ENCODE assay signal across 22 mouse cellular contexts in the genomic region with DNA sequence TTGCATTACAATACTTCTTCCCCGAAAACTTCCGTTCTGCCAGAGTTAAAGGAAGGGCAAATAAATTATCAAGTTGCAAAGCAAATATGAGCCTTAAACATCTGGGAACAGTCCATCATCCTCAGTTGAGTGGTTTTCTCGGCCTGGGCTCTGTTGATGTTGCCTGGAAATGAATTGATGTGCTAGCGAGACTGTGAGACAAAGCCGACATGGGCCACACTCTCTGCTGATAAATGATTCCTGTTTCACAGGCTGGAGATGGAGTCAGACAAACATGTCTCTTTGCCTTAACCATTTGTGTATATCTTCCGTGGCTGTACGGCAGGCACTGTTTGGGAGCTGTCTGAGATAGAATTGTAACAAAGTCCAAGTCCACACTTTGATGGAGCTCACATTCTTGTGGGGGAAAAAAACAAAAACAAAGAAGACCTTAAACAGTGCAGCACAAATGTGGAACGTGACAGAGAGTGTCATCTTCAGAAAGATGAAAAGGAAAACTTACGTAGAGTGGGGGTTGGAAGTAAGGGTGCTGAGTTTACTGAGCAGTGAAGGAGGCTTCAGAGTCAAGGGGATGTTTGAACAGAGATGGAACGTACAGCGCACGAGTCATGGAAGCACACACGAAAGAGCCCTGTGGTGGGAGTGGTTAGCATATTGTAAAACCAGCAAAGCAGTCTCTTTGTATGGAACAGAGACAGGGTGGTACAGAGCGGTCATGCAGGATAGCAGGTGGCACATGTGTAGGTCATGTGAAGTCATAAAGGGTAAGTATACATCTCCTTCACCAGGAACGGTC.
DNase-seq lines count a peak whose midpoint lies in the region; ATAC-seq and TF ChIP-seq lines count a peak whose summit lies in the region.
"Had no signal": no experiment of that assay in that cellular context is flagged by ENCODE, and none has a peak within 500 bp of the region (broad histone marks: within the 10 kb centered on the region; RNA-seq: fewer than 3 reads in every experiment).

No protein-coding gene starts in this region.

- intact Hi-C loops in left cerebral cortex, postnatal 14 days (cut with DNase I), result no loop called here

- no peak overlapping the region; the same call in 1 of the 2 replicates for H3K4me2 ChIP-seq in kidney, embryonic 14.5 days (replicated peaks; ENCODE audit: low read depth, low read length)
- H3K4me2 ChIP-seq in lung, postnatal 0 days (replicated peaks; ENCODE audit: low read depth, low read length), result no peak overlapping the region
- H3K4me2 ChIP-seq: embryonic facial prominence, embryonic 13.5 days; forebrain, embryonic 12.5 days; heart, embryonic 11.5 days; heart, embryonic 15.5 days; hindbrain, embryonic 13.5 days had no signal

- no peaks in the 10 kb centered on the region for H3K27me3 ChIP-seq in kidney, embryonic 14.5 days (ENCODE audit: control insufficient read depth, insufficient read depth, low read length)
- no peaks in the 10 kb centered on the region for H3K27me3 ChIP-seq in lung, postnatal 0 days (replicated peaks; ENCODE audit: insufficient read depth, low read length)
- H3K27me3 ChIP-seq: CH12.LX; embryonic facial prominence, embryonic 13.5 days; forebrain, embryonic 12.5 days; heart, embryonic 15.5 days; hindbrain, embryonic 13.5 days had no signal

- no peaks in the 10 kb centered on the region; the same call in 1 of the 2 replicates for H3K4me1 ChIP-seq in kidney, embryonic 14.5 days (ENCODE audit: control insufficient read depth, insufficient read depth, low read length)
- H3K4me1 ChIP-seq in lung, postnatal 0 days (ENCODE audit: insufficient read depth, low read depth, low read length), result no peaks in the 10 kb centered on the region
- no peaks in the 10 kb centered on the region for H3K4me1 ChIP-seq in lung, adult 2 months (ENCODE audit: control insufficient read depth, insufficient read depth, low read length)
- H3K4me1 ChIP-seq: embryonic facial prominence, embryonic 13.5 days; forebrain, embryonic 12.5 days; heart, embryonic 15.5 days; hindbrain, embryonic 13.5 days had no signal

- H3K9me3 ChIP-seq in kidney, embryonic 14.5 days (ENCODE audit: control insufficient read depth, low read length), result no peaks in the 10 kb centered on the region
- H3K9me3 ChIP-seq in lung, postnatal 0 days (ENCODE audit: low read length), result no peaks in the 10 kb centered on the region
- H3K9me3 ChIP-seq: embryonic facial prominence, embryonic 13.5 days; forebrain, embryonic 12.5 days; heart, embryonic 15.5 days; hindbrain, embryonic 13.5 days had no signal

- no peak overlapping the region for H3K9ac ChIP-seq in kidney, embryonic 14.5 days (ENCODE audit: low read depth, low read length)
- no peak overlapping the region for H3K9ac ChIP-seq in lung, postnatal 0 days (replicated peaks; ENCODE audit: low read depth)
- H3K9ac ChIP-seq: embryonic facial prominence, embryonic 13.5 days; forebrain, embryonic 12.5 days; forebrain, postnatal 0 days; heart, embryonic 15.5 days; hindbrain, embryonic 13.5 days had no signal

- no peak for TF ChIP-seq CTCF in lung, postnatal 0 days (IDR thresholded peaks at IDR 0.05)
- no peak for TF ChIP-seq CTCF in lung, adult 2 months (IDR thresholded peaks at IDR 0.05; ENCODE audit: insufficient read depth, low read length)

- no peak for TF ChIP-seq EP300 in lung, postnatal 0 days (IDR thresholded peaks at IDR 0.05)

- no peaks in the 10 kb centered on the region for H3K36me3 ChIP-seq in kidney, embryonic 14.5 days (ENCODE audit: control insufficient read depth, insufficient read depth, low read length)
- no peaks in the 10 kb centered on the region for H3K36me3 ChIP-seq in lung, postnatal 0 days (ENCODE audit: insufficient read depth, low read length)
- H3K36me3 ChIP-seq: embryonic facial prominence, embryonic 13.5 days; forebrain, embryonic 12.5 days; heart, embryonic 15.5 days; hindbrain, embryonic 13.5 days had no signal

- no peak for TF ChIP-seq POLR2A in lung, adult 2 months (IDR thresholded peaks at IDR 0.05; ENCODE audit: borderline replicate concordance, extremely low read depth, low read depth, low read length)

- no peak for DNase-seq in kidney, adult 18-20 months
- peak; percentile 61 for DNase-seq in lung, postnatal 0 days (ENCODE audit: low spot score)
- DNase-seq in lung, adult 2 months, result no peak
- peak; percentile 33 for DNase-seq in embryo, embryonic 10.5 days (ENCODE audit: low spot score)
- DNase-seq in embryo, embryonic 9.5 days (ENCODE audit: extremely low spot score), result peak; percentile 2
- no peak for DNase-seq in cerebellum, adult 9-10 months
- DNase-seq in left cerebral cortex, postnatal 14 days (ENCODE audit: low spot score in 2 of 2), result no peak
- DNase-seq: adrenal gland, adult 2 months; adrenal gland, postnatal 25 days; cerebellum, adult 18-20 months; cerebellum, postnatal 10 days; forebrain, postnatal 0 days; gastrocnemius, postnatal 14 days; heart, adult 2 months; heart, postnatal 14 days had no signal

- WGBS in kidney, embryonic 14.5 days, result 35% methylated on average over 15 of the region's 15 CpGs
- WGBS in lung, postnatal 0 days, result 29% methylated on average over 15 of the region's 15 CpGs
- WGBS in lung, adult 2 months, result 50% methylated on average over 15 of the region's 15 CpGs

- no peak overlapping the region; the same call in 1 of the 2 replicates for H3K27ac ChIP-seq in kidney, embryonic 14.5 days (ENCODE audit: low read depth, low read length)
- no peak overlapping the region for H3K27ac ChIP-seq in lung, postnatal 0 days (ENCODE audit: low read length)
- H3K27ac ChIP-seq: embryonic facial prominence, embryonic 13.5 days; forebrain, embryonic 12.5 days; heart, adult 2 months; heart, embryonic 15.5 days; hindbrain, embryonic 13.5 days had no signal

- H3K4me3 ChIP-seq in kidney, embryonic 14.5 days (ENCODE audit: low read length), result no peak overlapping the region
- H3K4me3 ChIP-seq in lung, postnatal 0 days (ENCODE audit: low read depth, low read length), result no peak overlapping the region
- no peak overlapping the region for H3K4me3 ChIP-seq in lung, adult 2 months (replicated peaks; ENCODE audit: extremely low read depth, low read depth, low read length)
- H3K4me3 ChIP-seq: embryonic facial prominence, embryonic 13.5 days; forebrain, embryonic 12.5 days; heart, adult 2 months; heart, embryonic 15.5 days; hindbrain, embryonic 13.5 days had no signal

- ATAC-seq in kidney, embryonic 14.5 days (ENCODE audit: low FRiP score, low TSS enrichment), result peak; percentile 72
- peak; percentile 65 for ATAC-seq in lung, postnatal 0 days
- ATAC-seq: forebrain, postnatal 0 days had no signal

Comparison
In these comparisons a context has a peak if more than half of its experiments do, and no peak if none do; other contexts are left out.
1. DNase-seq: peak in lung, postnatal 0 days (single experiment), embryo, embryonic 10.5 days (single experiment) and embryo, embryonic 9.5 days (single experiment); none in kidney, adult 18-20 months (single experiment), lung, adult 2 months (single experiment), cerebellum, adult 9-10 months (single experiment) and left cerebral cortex, postnatal 14 days (0 of 2).